Mouse (Mus musculus): ENCODE measurements around the gene Htr5b.
A peak's percentile ranks its signal among the peaks of the same experiment; 100 is the strongest.

Gene Htr5b

GRCm38 (mm10) chr1:121528399-121528720 is at the start of gene Htr5b:
Gene Htr5b (minus strand): TSS chr1:121528465.
- no peak for DNase-seq (ENCODE audit: low read depth)

- DNase-seq (ENCODE audit: low read depth) = no peak
Measured at GRCm38 (mm10) chr1:121577491-121577890, 49.2 kb upstream of the Htr5b start.

GRCm38 (mm10) chr1:121570522-121570921 is 42.3 kb upstream of the Htr5b start:
- DNase-seq (ENCODE audit: low read depth) = no peak

GRCm38 (mm10) chr1:121567521-121568489 is 39.5 kb upstream of the Htr5b start, which contains the start of gene Ddx18:
Gene Ddx18 (minus strand): TSS chr1:121567989.
- DNase-seq (ENCODE audit: low read depth) = peak; percentile 96

- DNase-seq (ENCODE audit: low read depth) = no peak
Measured at GRCm38 (mm10) chr1:121557861-121558260, 29.6 kb upstream of the Htr5b start.

- no peak for DNase-seq (ENCODE audit: low read depth)
Measured at GRCm38 (mm10) chr1:121551457-121551835, 23.2 kb upstream of the Htr5b start.

GRCm38 (mm10) chr1:121550801-121551456 is 22.7 kb upstream of the Htr5b start:
- no peak for DNase-seq (ENCODE audit: low read depth)

- no peak for DNase-seq (ENCODE audit: low read depth)
Measured at GRCm38 (mm10) chr1:121549456-121549855, 21.2 kb upstream of the Htr5b start.

- no peak for DNase-seq (ENCODE audit: low read depth)
Measured at GRCm38 (mm10) chr1:121548667-121549066, 20.4 kb upstream of the Htr5b start.

- no peak for DNase-seq (ENCODE audit: low read depth)
Measured at GRCm38 (mm10) chr1:121546844-121547243, 18.6 kb upstream of the Htr5b start.

- no peak for DNase-seq (ENCODE audit: low read depth)
Measured at GRCm38 (mm10) chr1:121540361-121540760, 12.1 kb upstream of the Htr5b start.

GRCm38 (mm10) chr1:121531439-121531838 is 3.2 kb upstream of the Htr5b start:
- DNase-seq (ENCODE audit: low read depth) = no peak

GRCm38 (mm10) chr1:121529286-121529685 is 1.0 kb upstream of the Htr5b start:
- no peak for DNase-seq (ENCODE audit: low read depth)

- DNase-seq (ENCODE audit: low read depth) = no peak
Measured at GRCm38 (mm10) chr1:121527600-121528398, 466 bp downstream of the Htr5b start.

GRCm38 (mm10) chr1:121527061-121527460 is 1.2 kb downstream of the Htr5b start:
- DNase-seq (ENCODE audit: low read depth) = no peak

GRCm38 (mm10) chr1:121518609-121519008 is 9.7 kb downstream of the Htr5b start:
- DNase-seq (ENCODE audit: low read depth) = no peak

GRCm38 (mm10) chr1:121511966-121512365 is 16.3 kb downstream of the Htr5b start:
- no peak for DNase-seq (ENCODE audit: low read depth)

GRCm38 (mm10) chr1:121511186-121511585 is 17.1 kb downstream of the Htr5b start:
- no peak for DNase-seq (ENCODE audit: low read depth)

- DNase-seq (ENCODE audit: low read depth) = no peak
Measured at GRCm38 (mm10) chr1:121510420-121511140, 17.7 kb downstream of the Htr5b start.

GRCm38 (mm10) chr1:121508729-121509128 is 19.5 kb downstream of the Htr5b start:
- DNase-seq (ENCODE audit: low read depth) = no peak

- DNase-seq (ENCODE audit: low read depth) = no peak
Measured at GRCm38 (mm10) chr1:121497093-121497492, 31.2 kb downstream of the Htr5b start.

- no peak for DNase-seq (ENCODE audit: low read depth)
Measured at GRCm38 (mm10) chr1:121490241-121490640, 38.0 kb downstream of the Htr5b start.
